Mouse (Mus musculus) splenic B cell, adult 2 months (primary cell): Measurements from ENCODE around the gene Pla2g4a.

Experiments
- DNase-seq: peaks from one replicate; pipeline ENCODE4 v3.0.0-alpha.2; 2011; ENCODE audit warnings: low read depth, low spot score
- H3K27me3 ChIP-seq: 2 replicates; pipeline ENCODE4 v1.6.1; 2012; ENCODE audit warnings: mild to moderate bottlenecking, low read length, moderate library complexity, mixed read lengths; ENCODE audit not compliant: control insufficient read depth, poor library complexity, insufficient read depth, severe bottlenecking
- H3K36me3 ChIP-seq: 2 replicates; pipeline ENCODE4 v1.6.1; 2012; ENCODE audit warnings: mild to moderate bottlenecking, low read length, moderate library complexity, mixed read lengths; ENCODE audit not compliant: control insufficient read depth, poor library complexity, insufficient read depth, severe bottlenecking

The Pla2g4a gene

DNA sequence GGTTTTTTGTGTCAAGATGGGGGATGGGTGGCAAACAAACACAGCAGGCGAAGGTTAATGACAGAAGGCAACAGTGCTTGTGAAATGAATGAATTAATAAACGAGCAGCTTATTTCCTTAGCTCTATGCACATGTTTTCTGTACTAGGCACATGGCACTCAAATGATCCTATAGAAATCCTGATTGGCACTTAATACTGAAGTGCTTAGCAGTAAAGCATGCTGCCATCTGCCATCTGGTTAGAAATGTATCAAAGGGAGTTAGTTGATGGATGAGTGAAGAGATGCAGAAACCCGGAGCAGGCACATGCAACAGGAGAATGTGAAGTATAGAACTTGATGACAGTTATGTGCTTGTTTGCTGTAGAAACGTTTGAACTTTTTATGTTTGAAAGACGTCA lies 64.5 kb downstream of the Pla2g4a start:
- H3K36me3 ChIP-seq, result no peaks in the 10 kb centered on the region
- H3K27me3 ChIP-seq, result no peaks in the 10 kb centered on the region
- no peak for DNase-seq

DNA sequence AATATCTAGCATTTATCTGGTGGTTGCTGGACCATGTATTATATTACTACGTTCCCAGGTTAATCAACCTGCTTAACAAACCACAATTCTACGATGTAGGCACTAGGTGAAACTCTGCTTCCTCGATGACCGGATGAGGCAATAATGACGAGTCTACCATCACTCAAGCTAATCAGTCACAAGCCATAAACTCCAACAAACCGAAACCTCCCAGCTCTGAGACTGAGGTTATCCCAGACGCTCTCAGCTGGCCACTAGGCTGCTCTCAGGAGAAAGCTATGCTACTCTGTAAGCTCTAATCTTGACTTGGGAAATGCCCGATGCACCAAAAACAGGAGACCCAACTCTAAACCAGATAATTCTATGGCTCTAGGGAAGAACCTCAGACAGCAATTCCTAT lies 66.2 kb downstream of the Pla2g4a start:
- no peak for DNase-seq
- Histone ChIP-seq H3K36me3 (no peaks in the 10 kb centered on the region), H3K27me3 (no peaks in the 10 kb centered on the region)

DNA sequence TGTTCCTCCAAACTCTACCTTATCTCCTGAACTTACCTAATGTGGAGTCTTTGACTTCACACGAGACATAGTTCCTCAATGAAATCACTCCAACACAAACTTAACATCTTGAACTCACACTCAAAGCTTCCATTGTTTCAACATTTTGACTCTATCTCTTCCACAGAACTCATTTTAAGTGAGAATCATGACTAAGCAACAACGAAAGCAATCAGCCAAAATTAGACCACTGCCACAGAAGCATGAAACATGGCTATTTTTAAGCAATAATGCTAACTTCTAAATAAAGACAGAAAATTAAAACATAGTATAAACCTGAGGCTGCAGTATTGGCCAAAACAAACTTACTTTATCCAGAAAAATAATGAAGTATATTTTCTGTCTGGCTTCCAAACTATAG lies 67.2 kb downstream of the Pla2g4a start:
- DNase-seq, result no peak
- H3K36me3 ChIP-seq, result no peaks in the 10 kb centered on the region
- H3K27me3 ChIP-seq, result no peaks in the 10 kb centered on the region

DNA sequence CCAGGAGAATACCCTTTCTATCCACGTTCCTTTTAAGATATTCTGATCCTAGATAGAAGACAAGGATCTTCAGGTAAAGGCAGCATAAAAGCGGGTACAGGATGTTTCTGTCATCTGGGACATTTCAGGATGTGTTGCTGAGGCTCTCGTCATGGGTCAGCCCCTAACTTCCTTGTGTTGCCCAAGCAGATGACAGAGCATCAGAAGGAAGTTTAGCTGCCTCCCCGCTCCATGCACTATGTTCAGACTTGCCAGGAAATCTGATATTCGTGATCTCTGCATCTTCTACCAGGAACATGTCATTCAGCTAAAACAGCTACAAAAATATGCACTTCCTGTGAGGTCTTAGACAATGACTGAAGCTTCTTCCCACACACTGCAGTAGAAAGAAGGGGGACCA lies 70.0 kb downstream of the Pla2g4a start:
- Histone ChIP-seq H3K36me3 (no peaks in the 10 kb centered on the region), H3K27me3 (no peaks in the 10 kb centered on the region)
- DNase-seq, result no peak

DNA sequence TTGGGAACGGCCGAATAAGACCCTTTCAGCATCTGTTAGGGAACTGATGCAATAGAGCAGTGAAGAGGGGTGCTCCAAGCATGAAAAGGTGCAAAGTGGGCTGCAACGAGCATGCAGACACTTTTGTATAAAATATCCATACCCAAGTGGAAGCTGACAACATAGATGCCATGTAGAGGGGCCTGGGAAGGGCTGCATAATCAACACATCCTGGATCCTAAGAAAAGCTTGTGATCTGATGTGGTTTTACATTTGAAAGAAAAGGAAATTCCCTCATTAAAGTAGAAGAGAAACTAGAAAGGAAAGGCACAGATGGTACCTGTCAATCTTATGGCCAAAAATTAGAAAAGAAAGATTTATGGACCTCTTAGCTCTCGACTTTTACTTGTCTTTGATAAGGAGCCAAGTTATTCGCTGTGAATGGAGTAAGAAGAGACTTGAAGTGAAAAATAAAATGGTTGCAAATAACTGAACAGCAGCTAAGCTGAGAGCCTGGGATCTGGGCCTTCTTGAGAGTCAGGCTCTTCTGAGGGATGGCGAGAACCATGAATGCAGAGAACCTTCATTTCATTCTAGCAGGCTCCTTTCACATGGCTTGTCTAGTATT lies 78.6 kb downstream of the Pla2g4a start:
- no peaks in the 10 kb centered on the region for H3K36me3 ChIP-seq
- no peaks in the 10 kb centered on the region for H3K27me3 ChIP-seq
- no peak for DNase-seq

DNA sequence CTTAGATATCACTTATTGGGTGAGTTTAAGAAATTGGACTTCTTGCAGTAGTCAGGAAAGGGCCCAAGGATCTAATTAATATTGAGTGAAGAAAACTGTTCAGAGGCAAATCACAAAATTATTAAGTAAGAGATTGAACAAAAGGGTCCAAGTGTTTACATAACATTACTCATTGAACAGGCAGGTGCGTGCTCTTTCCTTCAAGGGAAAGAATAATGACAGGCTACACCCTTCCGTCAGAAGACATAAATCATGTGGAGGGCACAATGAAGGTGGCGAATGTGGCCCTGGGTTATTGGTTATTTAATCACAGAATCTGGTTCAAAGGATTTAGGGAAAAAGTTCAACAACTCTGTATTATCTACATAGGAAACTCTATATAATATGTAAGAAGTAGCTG lies 82.9 kb downstream of the Pla2g4a start:
- no peaks in the 10 kb centered on the region for H3K36me3 ChIP-seq
- H3K27me3 ChIP-seq, result no peaks in the 10 kb centered on the region
- DNase-seq, result no peak

DNA sequence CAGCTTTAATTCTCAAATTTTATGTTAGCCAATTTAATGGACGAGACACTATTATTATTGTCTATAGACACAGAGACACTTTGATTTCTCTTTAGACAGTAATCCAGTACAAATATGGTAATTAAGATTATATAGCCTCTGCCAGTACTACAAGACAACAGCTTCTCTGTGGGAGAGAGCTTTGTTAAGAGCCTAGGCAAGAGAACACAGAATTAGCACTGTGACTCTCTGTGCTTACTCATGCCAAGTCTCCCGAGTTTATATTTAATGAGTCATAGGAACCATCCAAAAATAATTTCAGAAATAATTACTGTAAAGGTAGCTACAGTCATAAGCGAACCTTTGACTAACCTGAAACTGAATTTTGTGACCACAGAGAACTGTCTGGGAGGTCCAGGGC lies 84.6 kb downstream of the Pla2g4a start:
- Histone ChIP-seq H3K36me3 (no peaks in the 10 kb centered on the region), H3K27me3 (no peaks in the 10 kb centered on the region)
- no peak for DNase-seq

DNA sequence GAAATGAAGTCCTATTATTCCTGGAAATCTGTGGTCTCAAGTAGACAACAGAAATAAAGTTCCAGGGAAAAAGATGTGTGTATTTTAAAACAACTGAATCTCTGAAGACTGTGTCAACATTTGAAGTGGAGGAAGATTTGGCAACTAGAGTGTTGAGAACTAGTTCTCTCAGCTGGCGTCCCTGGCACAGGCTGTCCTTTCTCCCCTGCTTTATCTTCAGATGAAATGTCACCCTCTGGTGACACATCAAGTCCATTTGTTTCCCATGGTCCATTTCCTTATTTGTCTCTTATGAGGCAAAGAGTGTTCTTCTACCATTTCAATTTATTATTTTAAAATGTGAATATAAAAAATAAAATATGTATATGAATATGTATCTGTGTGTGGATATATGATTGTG lies 89.5 kb downstream of the Pla2g4a start:
- Histone ChIP-seq H3K36me3 (no peaks in the 10 kb centered on the region), H3K27me3 (no peaks in the 10 kb centered on the region)
- no peak for DNase-seq

DNA sequence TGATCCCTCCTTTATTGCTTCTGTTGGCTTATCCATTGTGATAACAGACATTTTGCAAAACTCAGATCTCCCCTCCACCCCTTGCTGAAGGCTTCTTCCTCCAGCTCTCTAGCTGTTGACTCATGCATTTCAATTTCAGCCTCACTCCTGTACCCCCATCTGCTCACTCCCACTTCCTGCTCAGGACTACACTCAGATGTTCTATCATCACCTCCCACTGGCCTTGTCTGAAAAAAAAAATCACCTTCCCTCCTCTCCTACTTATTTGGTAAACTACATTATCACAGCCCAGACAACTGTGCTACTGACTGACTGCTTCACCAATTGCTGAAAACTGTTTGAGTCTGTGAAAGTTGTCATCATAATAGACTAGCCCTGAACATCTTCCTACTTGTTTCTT lies 93.8 kb downstream of the Pla2g4a start:
- H3K27me3 ChIP-seq, result no peaks in the 10 kb centered on the region
- H3K36me3 ChIP-seq, result no peaks in the 10 kb centered on the region
- no peak for DNase-seq

DNA sequence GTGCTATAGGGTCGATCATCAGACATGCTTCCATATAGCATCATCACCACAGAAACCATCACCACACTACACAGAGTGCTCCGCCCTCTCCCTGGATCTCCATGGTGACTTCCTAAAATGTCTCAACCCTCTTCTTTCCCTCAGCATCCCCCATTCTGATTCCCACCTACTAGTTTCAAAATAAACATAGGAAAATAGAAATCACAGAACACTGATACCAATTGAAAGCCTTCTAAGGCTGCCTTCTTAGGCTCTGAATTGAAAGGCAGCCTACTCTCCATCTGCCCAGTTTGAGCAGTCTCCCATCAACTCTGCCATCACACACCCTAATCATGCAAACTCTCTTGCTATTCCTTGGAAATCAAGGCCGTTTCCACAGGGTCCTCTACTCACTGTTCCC lies 94.9 kb downstream of the Pla2g4a start:
- no peak for DNase-seq
- H3K36me3 ChIP-seq, result no peaks in the 10 kb centered on the region
- H3K27me3 ChIP-seq, result no peaks in the 10 kb centered on the region

DNA sequence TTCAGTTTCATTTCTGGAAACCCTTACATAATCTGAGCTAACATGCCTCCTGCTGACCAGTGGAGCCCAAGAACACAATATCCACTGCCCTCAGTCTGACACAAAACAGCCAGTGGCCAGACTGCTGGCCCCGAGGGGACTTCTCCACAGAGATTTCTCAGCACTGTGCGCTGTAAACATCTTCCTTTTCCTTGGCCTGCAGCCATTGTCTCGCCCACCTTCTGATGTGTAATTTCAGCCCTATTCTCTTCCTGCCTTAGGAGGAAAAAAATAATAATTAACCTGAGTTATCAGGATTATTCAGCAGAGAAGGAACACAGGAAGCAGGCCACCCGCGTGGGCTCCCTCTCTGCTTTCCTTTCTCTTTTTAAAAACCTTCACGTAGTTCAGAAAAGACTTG lies 98.3 kb downstream of the Pla2g4a start:
- Histone ChIP-seq H3K27me3 (no peaks in the 10 kb centered on the region), H3K36me3 (no peaks in the 10 kb centered on the region)
- DNase-seq, result no peak

DNA sequence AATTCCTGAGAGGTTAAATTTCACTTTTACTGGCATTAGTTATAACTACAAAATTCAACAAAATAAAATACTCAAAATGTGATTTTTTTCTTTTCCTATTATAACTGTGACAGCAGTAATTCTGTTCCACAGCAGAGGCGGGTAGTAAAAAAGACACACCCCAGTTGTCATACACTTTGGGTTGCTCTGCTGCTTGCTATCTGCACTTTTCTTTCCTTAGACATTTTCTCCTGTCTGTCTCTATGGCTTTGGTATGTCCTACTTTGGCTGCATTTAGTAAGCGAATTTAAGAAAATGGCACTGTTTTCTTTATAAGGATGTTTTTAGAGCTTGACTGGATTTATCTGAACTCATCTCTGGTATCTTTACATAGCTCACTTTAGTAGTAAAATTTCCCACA lies 98.9 kb downstream of the Pla2g4a start:
- Histone ChIP-seq H3K36me3 (no peaks in the 10 kb centered on the region), H3K27me3 (no peaks in the 10 kb centered on the region)
- no peak for DNase-seq

DNA sequence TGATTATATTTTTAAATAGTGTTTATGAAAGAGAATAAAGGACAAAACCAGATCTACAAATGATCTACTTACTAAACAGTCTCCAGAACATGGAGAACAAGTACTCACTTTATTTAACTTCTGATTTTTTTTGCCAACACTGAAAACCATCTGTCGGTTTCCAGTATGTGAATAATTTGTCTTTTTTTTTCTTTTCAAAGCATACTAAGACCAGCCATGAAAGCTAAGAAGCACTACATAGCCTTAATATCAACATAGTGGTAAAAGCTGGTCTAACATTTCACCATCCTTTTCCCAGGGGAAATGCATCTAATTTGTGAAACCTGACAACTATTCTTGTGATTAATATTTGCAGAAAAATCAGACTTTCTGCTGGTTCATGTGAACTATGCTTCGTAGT lies 99.5 kb downstream of the Pla2g4a start:
- no peak for DNase-seq
- Histone ChIP-seq H3K27me3 (no peaks in the 10 kb centered on the region), H3K36me3 (no peaks in the 10 kb centered on the region)

DNA sequence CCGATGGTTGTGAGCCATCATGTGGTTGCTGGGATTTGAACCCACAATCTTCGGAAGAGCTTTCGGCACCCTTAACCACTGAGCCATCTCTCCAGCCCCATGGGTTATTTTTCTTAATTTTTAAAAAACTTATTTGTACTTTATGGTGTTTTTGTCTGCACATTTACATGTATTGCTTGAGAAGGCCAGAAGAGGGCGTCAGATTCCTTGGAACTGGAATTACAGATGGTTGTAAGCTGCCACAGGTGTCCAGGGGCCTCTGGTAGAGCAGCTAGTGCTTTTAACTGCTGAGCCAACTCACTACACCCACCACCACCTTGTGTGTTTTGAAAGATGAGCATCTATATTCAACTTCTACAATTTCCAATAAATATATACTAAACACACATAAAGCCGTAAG lies 102.4 kb downstream of the Pla2g4a start:
- H3K27me3 ChIP-seq, result no peaks in the 10 kb centered on the region
- H3K36me3 ChIP-seq, result no peaks in the 10 kb centered on the region
- DNase-seq, result no peak

DNA sequence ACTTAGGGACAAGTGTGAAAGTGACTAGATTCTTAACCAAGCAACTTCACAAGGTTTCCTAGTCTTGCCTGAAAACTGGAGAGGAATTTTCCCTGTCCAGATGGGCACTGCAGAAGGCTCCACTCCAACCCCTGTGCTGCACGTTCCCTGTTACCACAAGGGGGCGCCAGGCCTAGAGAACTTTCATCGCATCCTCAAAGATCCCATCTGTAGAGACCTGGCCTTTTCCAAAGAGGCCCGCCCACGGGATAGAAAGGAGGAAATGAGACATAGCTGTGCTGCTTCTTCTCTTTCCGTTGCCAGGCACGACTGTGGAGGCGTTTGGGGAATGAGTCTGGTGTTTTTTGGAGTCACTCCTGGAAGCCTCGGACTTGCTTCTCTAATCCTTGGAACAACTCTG lies 104.4 kb downstream of the Pla2g4a start:
- no peaks in the 10 kb centered on the region for H3K36me3 ChIP-seq
- no peaks in the 10 kb centered on the region for H3K27me3 ChIP-seq
- peak; percentile 32 for DNase-seq

DNA sequence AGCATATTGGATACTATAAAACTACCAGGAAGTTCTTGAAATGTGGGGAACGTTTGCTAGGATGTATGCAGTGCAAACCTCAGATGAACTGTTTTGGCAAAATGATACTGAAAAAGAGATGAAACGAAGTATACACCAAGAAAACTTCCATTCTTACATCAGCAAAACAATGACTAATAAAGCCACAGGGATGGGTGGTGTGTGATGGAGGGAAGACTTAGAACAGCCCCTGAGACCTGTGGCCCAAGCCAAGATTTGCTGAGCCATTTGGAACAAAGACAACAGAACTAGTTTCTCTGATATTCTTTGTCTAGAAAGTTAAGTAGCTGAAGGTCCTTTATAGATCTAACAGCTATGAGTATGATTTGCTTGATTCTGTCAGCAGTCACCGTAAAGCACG lies 105.5 kb downstream of the Pla2g4a start:
- Histone ChIP-seq H3K36me3 (no peaks in the 10 kb centered on the region), H3K27me3 (no peaks in the 10 kb centered on the region)
- no peak for DNase-seq
